Mouse (Mus musculus): ENCODE data around the gene 4930452B06Rik. TPM values are rescaled to one million over a fixed set of nuclear protein-coding genes. Genes with fewer than 3 reads are reported as not detected.

Gene 4930452B06Rik
- polyA plus RNA-seq, 1 experiment from 2014 or later: 5.1 TPM

DNA sequence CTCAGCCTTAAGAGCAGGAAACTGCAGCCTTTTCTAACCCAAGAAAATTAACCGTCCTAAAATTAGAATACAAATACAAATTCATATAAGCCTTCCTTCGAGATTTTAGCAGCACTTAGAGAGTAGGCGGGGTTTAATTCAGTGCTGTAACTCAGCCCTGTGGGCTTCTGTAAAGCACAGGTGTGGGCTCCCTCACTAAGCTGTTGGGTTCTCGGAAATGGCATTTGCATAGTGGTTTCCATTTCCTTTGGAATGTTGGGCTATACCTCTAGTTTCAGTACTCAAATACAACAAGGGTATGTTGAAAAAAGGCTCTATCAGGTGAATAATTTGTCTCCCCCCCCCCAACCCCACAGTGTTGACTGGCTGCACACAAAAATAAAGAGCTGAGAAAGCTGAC, 206.3 kb downstream of the 4930452B06Rik start:
- Histone ChIP-seq H3K4me2 (ENCODE audit: low read length) (no peak overlapping the region), H3K27ac (replicated peaks; ENCODE audit: low read depth, low read length) (no peak overlapping the region), H3K36me3 (ENCODE audit: control insufficient read depth, insufficient read depth, low read length) (no peaks in the 10 kb centered on the region), H3K4me3 (replicated peaks; ENCODE audit: low read depth, low read length) (no peak overlapping the region), H3K4me1 (ENCODE audit: control insufficient read depth, insufficient read depth, low read length) (no peaks in the 10 kb centered on the region), H3K27me3 (ENCODE audit: control insufficient read depth, insufficient read depth, low read length) (no peaks in the 10 kb centered on the region), H3K9ac (replicated peaks; ENCODE audit: low read length) (no peak overlapping the region), H3K9me3 (ENCODE audit: control insufficient read depth, low read length) (no peaks in the 10 kb centered on the region)
- ATAC-seq (ENCODE audit: low FRiP score, low TSS enrichment) (no peak), DNase-seq (no peak)
- 73% methylated on average over 4 of the region's 4 CpGs for WGBS

DNA sequence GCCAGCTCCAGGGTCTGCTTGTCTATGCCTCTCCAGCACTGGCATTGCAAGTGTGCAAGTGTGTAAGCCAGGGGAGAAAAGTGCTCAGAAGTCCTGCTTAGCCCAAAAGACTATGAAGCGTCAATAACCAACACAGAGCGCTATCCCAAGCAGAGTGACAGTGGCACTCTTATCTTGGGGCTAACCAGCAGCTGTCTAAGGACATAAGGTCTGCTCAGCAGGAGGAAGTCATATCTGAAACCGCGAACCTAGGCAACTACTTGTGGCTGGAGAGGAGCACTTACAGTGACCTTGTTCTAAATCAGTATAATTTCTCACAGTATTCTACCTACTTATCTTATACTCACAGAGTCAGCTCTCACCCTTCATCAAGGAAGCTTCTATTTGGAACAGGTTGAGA, 214.9 kb downstream of the 4930452B06Rik start:
- H3K4me3 ChIP-seq (replicated peaks; ENCODE audit: low read depth, low read length): no peak overlapping the region
- H3K27ac ChIP-seq (replicated peaks; ENCODE audit: low read depth, low read length): no peak overlapping the region
- DNase-seq: no peak
- WGBS: 93% methylated on average over 4 of the region's 4 CpGs
- H3K36me3 ChIP-seq (ENCODE audit: control insufficient read depth, insufficient read depth, low read length): no peaks in the 10 kb centered on the region
- no peaks in the 10 kb centered on the region for H3K4me1 ChIP-seq (ENCODE audit: control insufficient read depth, insufficient read depth, low read length)
- ATAC-seq (ENCODE audit: low FRiP score, low TSS enrichment): no peak
- H3K9ac ChIP-seq (replicated peaks; ENCODE audit: low read length): no peak overlapping the region
- no peak overlapping the region for H3K4me2 ChIP-seq (ENCODE audit: low read length)
- H3K27me3 ChIP-seq (ENCODE audit: control insufficient read depth, insufficient read depth, low read length): no peaks in the 10 kb centered on the region
- no peaks in the 10 kb centered on the region for H3K9me3 ChIP-seq (ENCODE audit: control insufficient read depth, low read length)

- Histone ChIP-seq H3K36me3 (ENCODE audit: control insufficient read depth, insufficient read depth, low read length) (no peaks in the 10 kb centered on the region), H3K27me3 (ENCODE audit: control insufficient read depth, insufficient read depth, low read length) (no peaks in the 10 kb centered on the region), H3K4me3 (replicated peaks; ENCODE audit: low read depth, low read length) (no peak overlapping the region), H3K27ac (replicated peaks; ENCODE audit: low read depth, low read length) (no peak overlapping the region), H3K4me2 (ENCODE audit: low read length) (no peak overlapping the region), H3K9ac (replicated peaks; ENCODE audit: low read length) (no peak overlapping the region), H3K9me3 (ENCODE audit: control insufficient read depth, low read length) (no peaks in the 10 kb centered on the region), H3K4me1 (ENCODE audit: control insufficient read depth, insufficient read depth, low read length) (no peaks in the 10 kb centered on the region)
- 95% methylated on average over 6 of the region's 6 CpGs for WGBS
- ATAC-seq (ENCODE audit: low FRiP score, low TSS enrichment) (no peak), DNase-seq (no peak)
Measured at GRCm38 (mm10) chr14:8450342-8450741, 215.7 kb downstream of the 4930452B06Rik start.

- H3K36me3 ChIP-seq (ENCODE audit: control insufficient read depth, insufficient read depth, low read length): no peaks in the 10 kb centered on the region
- no peaks in the 10 kb centered on the region for H3K4me1 ChIP-seq (ENCODE audit: control insufficient read depth, insufficient read depth, low read length)
- no peak overlapping the region for H3K27ac ChIP-seq (replicated peaks; ENCODE audit: low read depth, low read length)
- DNase-seq (no peak), ATAC-seq (ENCODE audit: low FRiP score, low TSS enrichment) (no peak)
- H3K4me3 ChIP-seq (replicated peaks; ENCODE audit: low read depth, low read length): no peak overlapping the region
- no peak overlapping the region for H3K9ac ChIP-seq (replicated peaks; ENCODE audit: low read length)
- no peaks in the 10 kb centered on the region for H3K9me3 ChIP-seq (ENCODE audit: control insufficient read depth, low read length)
- no peak overlapping the region for H3K4me2 ChIP-seq (ENCODE audit: low read length)
- H3K27me3 ChIP-seq (ENCODE audit: control insufficient read depth, insufficient read depth, low read length): no peaks in the 10 kb centered on the region
Measured at GRCm38 (mm10) chr14:8449299-8449698, 216.7 kb downstream of the 4930452B06Rik start.

DNA sequence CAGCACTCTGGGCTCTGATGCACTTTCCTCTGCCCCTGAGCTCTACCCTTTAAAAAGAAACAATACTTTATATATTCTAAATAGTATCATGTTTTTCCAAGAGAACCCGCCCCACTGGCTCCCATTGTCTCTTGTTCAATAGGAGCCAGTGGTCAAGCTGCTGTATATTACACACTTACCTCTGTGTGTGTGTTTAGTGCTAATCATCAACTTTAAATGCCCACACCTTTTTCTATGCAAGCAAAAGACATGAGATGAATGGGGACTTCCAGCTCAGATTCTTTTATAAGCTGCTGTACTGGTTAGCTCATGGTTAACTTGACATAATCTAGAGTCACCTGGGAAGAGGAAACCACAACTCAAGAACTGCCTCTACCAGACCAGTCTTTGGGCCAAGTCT, 218.7 kb downstream of the 4930452B06Rik start:
- no peaks in the 10 kb centered on the region for H3K36me3 ChIP-seq (ENCODE audit: control insufficient read depth, insufficient read depth, low read length)
- H3K4me1 ChIP-seq (ENCODE audit: control insufficient read depth, insufficient read depth, low read length): no peaks in the 10 kb centered on the region
- ATAC-seq (ENCODE audit: low FRiP score, low TSS enrichment): no peak
- no peaks in the 10 kb centered on the region for H3K9me3 ChIP-seq (ENCODE audit: control insufficient read depth, low read length)
- H3K4me2 ChIP-seq (ENCODE audit: low read length): no peak overlapping the region
- no peak overlapping the region for H3K27ac ChIP-seq (replicated peaks; ENCODE audit: low read depth, low read length)
- H3K9ac ChIP-seq (replicated peaks; ENCODE audit: low read length): no peak overlapping the region
- no peak for DNase-seq
- WGBS: 97% methylated on average over 1 of the region's 1 CpGs
- no peak overlapping the region for H3K4me3 ChIP-seq (replicated peaks; ENCODE audit: low read depth, low read length)
- H3K27me3 ChIP-seq (ENCODE audit: control insufficient read depth, insufficient read depth, low read length): no peaks in the 10 kb centered on the region

DNA sequence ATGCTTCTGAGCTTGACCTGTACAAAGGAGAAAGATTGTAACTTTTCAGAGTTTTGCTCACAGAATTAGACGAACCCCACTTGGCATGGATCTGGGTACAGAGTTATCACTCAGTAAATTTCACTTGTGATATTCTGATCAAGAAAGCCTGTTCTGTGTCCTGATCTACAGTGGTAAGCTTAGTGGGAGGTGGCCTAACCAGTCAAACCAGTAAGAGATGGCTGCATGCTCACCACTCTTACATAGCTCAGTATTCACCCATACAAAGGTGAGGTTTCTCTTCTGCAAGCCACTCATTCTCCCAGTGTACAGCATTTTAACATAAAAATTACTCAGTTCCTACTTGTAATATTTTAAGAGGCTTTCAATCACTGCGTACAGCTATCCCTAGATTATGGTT, 221.7 kb downstream of the 4930452B06Rik start:
- Histone ChIP-seq H3K27ac (replicated peaks; ENCODE audit: low read depth, low read length) (no peak overlapping the region), H3K4me3 (replicated peaks; ENCODE audit: low read depth, low read length) (no peak overlapping the region), H3K4me2 (ENCODE audit: low read length) (no peak overlapping the region), H3K27me3 (ENCODE audit: control insufficient read depth, insufficient read depth, low read length) (no peaks in the 10 kb centered on the region), H3K36me3 (ENCODE audit: control insufficient read depth, insufficient read depth, low read length) (no peaks in the 10 kb centered on the region), H3K4me1 (ENCODE audit: control insufficient read depth, insufficient read depth, low read length) (no peaks in the 10 kb centered on the region), H3K9ac (replicated peaks; ENCODE audit: low read length) (no peak overlapping the region), H3K9me3 (ENCODE audit: control insufficient read depth, low read length) (no peaks in the 10 kb centered on the region)
- 89% methylated on average over 2 of the region's 2 CpGs for WGBS
- DNase-seq (no peak), ATAC-seq (ENCODE audit: low FRiP score, low TSS enrichment) (no peak)

- no peak for ATAC-seq (ENCODE audit: low FRiP score, low TSS enrichment)
Measured at GRCm38 (mm10) chr14:8442691-8443090, 223.3 kb downstream of the 4930452B06Rik start.

GRCm38 (mm10) chr14:8441623-8442022, 224.4 kb downstream of the 4930452B06Rik start:
- Histone ChIP-seq H3K4me1 (ENCODE audit: control insufficient read depth, insufficient read depth, low read length) (no peaks in the 10 kb centered on the region), H3K36me3 (ENCODE audit: control insufficient read depth, insufficient read depth, low read length) (no peaks in the 10 kb centered on the region), H3K27ac (replicated peaks; ENCODE audit: low read depth, low read length) (no peak overlapping the region), H3K4me3 (replicated peaks; ENCODE audit: low read depth, low read length) (no peak overlapping the region), H3K9me3 (ENCODE audit: control insufficient read depth, low read length) (no peaks in the 10 kb centered on the region), H3K27me3 (ENCODE audit: control insufficient read depth, insufficient read depth, low read length) (no peaks in the 10 kb centered on the region), H3K4me2 (ENCODE audit: low read length) (no peak overlapping the region), H3K9ac (replicated peaks; ENCODE audit: low read length) (no peak overlapping the region)
- ATAC-seq (ENCODE audit: low FRiP score, low TSS enrichment) (no peak), DNase-seq (no peak)
- 85% methylated on average over 3 of the region's 3 CpGs for WGBS

More at GRCm38 (mm10) chr14:8442691-8443090, 223.3 kb downstream of the 4930452B06Rik start:
- no peak overlapping the region for H3K27ac ChIP-seq (replicated peaks; ENCODE audit: low read depth, low read length)
- no peak for DNase-seq
- no peak overlapping the region for H3K9ac ChIP-seq (replicated peaks; ENCODE audit: low read length)
- WGBS: 84% methylated on average over 3 of the region's 3 CpGs
- no peak overlapping the region for H3K4me2 ChIP-seq (ENCODE audit: low read length)
- H3K27me3 ChIP-seq (ENCODE audit: control insufficient read depth, insufficient read depth, low read length): no peaks in the 10 kb centered on the region
- no peak overlapping the region for H3K4me3 ChIP-seq (replicated peaks; ENCODE audit: low read depth, low read length)
- H3K4me1 ChIP-seq (ENCODE audit: control insufficient read depth, insufficient read depth, low read length): no peaks in the 10 kb centered on the region
- no peaks in the 10 kb centered on the region for H3K9me3 ChIP-seq (ENCODE audit: control insufficient read depth, low read length)
- H3K36me3 ChIP-seq (ENCODE audit: control insufficient read depth, insufficient read depth, low read length): no peaks in the 10 kb centered on the region

DNA sequence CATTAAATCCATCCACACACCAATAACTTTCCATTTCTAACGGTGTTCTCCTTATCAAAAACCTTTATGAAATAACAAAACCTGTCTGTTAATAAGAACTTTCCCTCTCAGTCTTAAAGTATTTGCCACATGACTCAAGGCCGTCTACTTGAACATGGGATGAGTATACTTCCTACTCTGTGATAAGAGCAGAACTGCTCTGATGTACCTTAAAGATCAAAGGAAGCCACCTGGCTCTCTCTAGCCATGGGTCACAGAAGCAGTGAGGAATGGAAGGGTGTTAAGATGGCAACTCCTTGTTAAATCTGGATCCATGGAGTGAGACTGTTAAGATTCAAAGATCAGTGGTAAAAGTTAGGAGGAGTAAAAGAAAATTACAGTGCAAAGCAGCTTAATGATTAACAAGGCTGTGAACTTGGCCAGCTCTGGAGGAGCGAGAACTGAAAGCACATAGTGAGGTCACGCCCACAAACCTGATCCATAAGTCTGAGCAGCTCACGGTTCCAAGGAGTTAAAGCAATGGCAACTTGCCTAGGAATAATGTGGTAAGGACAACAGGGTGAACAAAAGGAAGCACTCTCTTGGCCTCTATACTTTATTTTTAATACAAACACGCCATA, 235.3 kb downstream of the 4930452B06Rik start:
- ATAC-seq (ENCODE audit: low FRiP score, low TSS enrichment) (no peak), DNase-seq (no peak)
- no peaks in the 10 kb centered on the region for H3K9me3 ChIP-seq (ENCODE audit: control insufficient read depth, low read length)
- H3K4me3 ChIP-seq (replicated peaks; ENCODE audit: low read depth, low read length): no peak overlapping the region
- H3K36me3 ChIP-seq (ENCODE audit: control insufficient read depth, insufficient read depth, low read length): no peaks in the 10 kb centered on the region
- no peaks in the 10 kb centered on the region for H3K27me3 ChIP-seq (ENCODE audit: control insufficient read depth, insufficient read depth, low read length)
- no peak overlapping the region for H3K9ac ChIP-seq (replicated peaks; ENCODE audit: low read length)
- no peak overlapping the region for H3K27ac ChIP-seq (replicated peaks; ENCODE audit: low read depth, low read length)
- H3K4me1 ChIP-seq (ENCODE audit: control insufficient read depth, insufficient read depth, low read length): no peaks in the 10 kb centered on the region
- 83% methylated on average over 6 of the region's 6 CpGs for WGBS
- no peak overlapping the region for H3K4me2 ChIP-seq (ENCODE audit: low read length)
